Mouse (Mus musculus) cerebellum, postnatal 36 days (tissue): ENCODE measurements around the gene H2-Q4.
"Not testable (repeated sequence)": the region's sequence is repeated elsewhere in the genome, so short reads cannot be mapped to it uniquely, and the experiment has no call there.

Source experiments
- DNase-seq, 2 experiments: peaks; one replicate each; pipeline ENCODE4 v3.0.0; 2021 to 2022; ENCODE audit warnings: mixed read lengths in 2 of 2

Gene H2-Q4

DNA sequence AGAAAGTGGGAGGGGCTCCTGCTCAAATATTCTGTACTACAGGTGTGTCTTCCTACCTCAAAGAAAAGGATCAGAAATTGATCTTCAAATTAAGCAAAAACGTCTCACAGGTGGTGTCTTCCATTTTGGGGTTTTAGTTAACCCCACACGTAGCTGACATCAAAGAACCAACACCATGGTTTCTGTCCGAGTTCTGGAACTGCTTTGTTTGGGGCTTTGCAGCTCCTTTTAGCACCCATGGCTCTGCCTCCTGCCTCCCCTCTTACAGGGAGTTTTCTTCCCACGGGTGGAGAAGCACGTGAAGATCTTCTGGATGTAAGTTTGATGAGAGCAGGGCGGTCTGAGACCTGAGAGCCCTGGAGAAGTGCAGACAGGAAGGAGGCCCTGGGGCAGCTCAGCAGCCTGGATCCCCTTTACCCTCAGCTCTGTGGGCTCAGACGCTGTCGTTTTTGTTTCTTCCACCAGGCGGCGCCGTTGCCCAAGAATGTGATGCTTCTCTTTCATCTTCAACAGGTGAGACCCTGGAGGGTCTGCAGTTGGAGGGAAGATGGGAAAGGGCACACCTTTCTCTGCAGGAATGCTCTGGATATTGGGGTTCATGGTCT lies 40.9 kb downstream of the H2-Q4 start:
- DNase-seq: not testable (repeated sequence)

DNA sequence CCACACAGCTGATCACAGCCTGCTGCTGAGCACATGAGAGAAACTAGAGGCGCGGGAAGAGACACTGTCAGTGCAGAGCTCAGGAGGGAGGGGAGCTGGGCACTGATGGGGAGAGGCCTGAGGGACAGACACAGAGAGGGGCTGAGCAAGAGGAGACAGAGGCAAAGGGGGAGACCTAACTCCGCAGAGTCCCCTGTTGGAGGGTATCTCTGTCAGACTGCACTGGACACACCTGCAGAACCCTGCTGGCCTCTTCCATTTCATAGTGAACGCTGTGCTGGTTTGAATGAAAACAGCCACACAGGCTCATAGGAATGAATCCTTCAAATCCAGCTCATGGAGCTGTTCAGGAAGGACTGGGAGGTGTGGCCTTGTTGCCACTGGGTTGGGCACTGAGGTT lies 41.9 kb downstream of the H2-Q4 start:
- not testable (repeated sequence) for DNase-seq

DNA sequence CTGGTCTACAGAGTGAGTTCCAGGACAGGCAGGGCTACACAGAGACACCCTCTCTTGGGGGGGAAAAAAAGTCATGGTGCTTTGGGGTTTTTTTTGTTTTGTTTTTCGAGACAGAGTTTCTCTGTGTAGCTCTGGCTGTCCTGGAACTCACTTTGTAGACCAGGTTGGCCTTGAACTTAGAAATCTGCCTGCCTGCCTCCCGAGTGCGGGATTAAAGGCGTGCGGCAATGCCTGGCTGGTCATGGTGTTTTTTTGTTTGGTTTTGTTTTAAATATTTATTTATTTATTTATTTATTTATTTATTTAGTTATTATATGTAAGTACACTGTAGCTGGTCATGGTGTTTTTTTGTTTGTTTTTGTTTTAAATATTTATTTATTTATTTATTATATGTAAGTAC lies 42.9 kb downstream of the H2-Q4 start:
- DNase-seq: not testable (repeated sequence)

GRCm38 (mm10) chr17:35423131-35423810 lies 43.9 kb downstream of the H2-Q4 start:
- DNase-seq: not testable (repeated sequence)

DNA sequence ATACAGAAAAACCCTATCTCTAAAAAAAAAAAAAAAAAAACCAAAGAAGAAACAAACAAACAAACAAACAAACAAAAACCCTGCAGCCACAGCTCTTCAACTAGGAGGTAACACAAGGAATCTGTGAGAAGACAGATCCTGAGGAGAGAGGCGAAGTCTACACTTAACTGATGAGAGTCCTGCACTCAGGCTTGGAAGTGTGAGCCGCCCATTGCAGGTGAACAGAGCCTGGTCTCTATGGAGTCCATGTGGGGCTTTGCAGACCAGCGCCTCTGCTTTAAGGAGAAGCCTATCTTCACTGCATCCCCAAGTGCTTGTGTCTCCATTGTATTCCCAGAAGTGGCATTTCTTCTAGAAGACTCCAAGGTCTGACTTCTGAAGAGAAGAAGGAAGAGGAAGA lies 44.7 kb downstream of the H2-Q4 start:
- DNase-seq: not testable (repeated sequence)

DNA sequence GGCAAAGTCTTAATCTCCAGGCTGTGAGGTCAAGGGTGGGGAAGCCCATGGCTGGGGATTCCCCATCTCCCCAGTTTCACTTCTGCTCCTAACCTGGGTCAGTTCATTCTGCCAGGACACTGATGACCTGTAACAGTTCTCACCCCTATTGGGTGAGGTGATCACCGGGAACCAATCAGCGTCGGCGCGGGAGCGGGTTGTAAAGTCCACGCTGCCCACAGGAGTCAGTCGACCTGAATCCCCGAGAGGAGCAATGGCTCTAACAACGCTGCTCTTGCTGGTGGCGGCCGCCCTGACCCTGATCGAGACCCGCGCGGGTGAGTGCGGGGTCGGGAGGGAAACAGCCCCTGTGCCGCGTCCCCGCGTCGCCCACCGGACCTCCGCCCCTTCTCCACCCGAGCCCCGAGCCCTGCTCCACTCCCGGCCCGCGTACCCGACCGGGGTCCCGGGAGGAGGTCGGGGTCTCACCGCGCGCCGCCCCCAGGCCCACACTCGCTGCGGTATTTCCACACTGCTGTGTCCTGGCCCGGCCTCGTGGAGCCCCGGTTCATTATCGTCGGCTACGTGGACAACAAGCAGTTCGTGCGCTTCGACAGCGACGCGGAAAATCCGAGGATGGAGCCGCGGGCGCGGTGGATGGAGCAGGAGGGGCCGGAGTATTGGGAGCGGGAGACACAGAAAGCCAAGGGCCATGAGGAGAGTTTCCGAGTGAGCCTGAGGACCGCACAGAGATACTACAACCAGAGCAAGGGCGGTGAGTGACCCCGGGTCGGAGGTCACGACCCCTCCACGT lies 45.4 kb downstream of the H2-Q4 start, which contains the start of gene H2-Q6:
Gene H2-Q6, plus strand, starts transcription at position 227 of the 793 bp plus-strand sequence.
- DNase-seq: peak in 1 of 2 experiments; percentile 21

DNA sequence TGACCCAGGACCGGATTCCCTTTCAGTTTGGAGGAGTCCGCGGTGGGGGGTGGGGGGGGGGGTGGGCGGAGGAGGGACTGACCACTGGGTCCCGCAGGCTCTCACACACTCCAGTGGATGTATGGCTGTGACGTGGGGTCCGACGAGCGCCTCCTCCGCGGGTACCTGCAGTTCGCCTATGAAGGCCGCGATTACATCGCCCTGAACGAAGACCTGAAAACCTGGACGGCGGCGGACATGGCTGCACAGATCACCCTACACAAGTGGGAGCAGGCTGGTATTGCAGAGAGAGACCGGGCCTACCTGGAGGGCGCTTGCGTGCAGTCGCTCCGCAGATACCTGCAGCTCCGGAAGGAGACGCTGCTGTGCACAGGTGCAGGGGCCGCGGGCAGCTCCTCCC lies 46.1 kb downstream of the H2-Q4 start:
- not testable (repeated sequence) for DNase-seq

DNA sequence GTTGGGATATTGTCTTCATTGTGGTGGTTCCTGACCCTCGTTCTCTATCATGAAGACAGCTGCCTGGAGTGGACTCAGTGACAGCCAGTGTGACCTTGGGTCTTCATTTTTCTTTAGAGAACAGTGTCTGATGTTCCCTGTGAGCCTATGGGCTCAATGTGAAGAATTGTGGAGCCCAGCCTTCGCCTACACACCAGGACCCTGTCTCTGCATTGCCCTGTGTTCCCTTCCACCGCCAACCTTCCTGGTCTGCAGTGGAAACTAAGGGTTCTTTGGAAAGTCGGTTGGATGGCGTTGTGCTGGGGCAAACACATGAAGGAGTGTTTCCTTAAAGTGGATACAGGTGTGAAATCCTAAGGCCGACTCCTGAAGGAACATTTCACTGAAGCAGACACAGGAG lies 49.5 kb downstream of the H2-Q4 start:
- not testable (repeated sequence) for DNase-seq

DNA sequence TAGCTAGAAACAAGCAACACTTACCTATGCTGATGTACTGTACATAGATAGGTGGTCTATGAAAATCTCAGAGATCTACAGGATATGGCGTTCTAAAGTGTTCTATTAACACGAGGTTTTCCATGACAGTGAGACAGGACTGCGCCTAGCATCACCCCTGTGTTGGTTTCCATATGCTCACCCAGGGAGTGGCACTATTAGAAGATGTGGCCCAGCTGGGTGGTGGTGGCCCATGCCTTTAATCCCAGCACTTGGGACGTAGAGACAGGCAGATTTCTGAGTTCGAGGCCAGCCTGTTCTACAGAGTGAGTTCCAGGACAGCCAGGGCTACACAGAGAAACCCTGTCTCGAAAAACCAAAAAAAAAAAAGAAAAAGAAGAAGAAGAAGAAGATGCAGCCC lies 51.3 kb downstream of the H2-Q4 start:
- DNase-seq: not testable (repeated sequence)

- DNase-seq: not testable (repeated sequence)
Observed at GRCm38 (mm10) chr17:35432167-35432566, 52.8 kb downstream of the H2-Q4 start.

DNA sequence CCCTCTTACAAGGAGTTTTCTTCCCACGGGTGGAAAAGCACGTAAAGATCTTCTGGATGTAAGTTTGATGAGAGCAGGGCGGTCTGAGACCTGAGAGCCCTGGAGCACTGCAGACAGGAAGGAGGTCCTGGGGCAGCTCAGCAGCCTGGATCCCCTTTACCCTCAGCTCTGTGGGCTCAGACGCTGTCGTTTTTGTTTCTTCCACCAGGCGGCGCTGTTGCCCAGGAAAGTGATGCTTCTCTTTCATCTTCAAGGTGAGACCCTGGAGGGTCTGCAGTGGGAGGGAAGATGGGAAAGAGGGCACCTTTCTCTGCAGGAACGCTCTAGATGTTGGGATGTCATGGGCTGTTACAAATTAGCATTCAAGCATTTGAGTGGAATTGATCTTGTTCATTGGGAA lies 55.4 kb downstream of the H2-Q4 start:
- DNase-seq: not testable (repeated sequence)
